Mouse (Mus musculus) stomach, embryonic 16.5 days (tissue): ENCODE measurements around the gene Bend4. TPM values are rescaled to one million over a fixed set of nuclear protein-coding genes. Genes with fewer than 3 reads are reported as not detected.

Source experiments
- ATAC-seq: fragments of 200-750 bp; cut with Nextera tagmentation; 2 replicates; pipeline ENCODE4 v1.8.0; 2017; ENCODE audit warnings: moderate number of reproducible peaks, moderate TSS enrichment; ENCODE audit not compliant: insufficient read depth, low FRiP score
- H3K27ac ChIP-seq: fragments of 300-500 bp; sonication (generic); 2 replicates; pipeline ENCODE4 v1.5.1; 2014; ENCODE audit warnings: low read length
- H3K27me3 ChIP-seq: fragments of 300-500 bp; sonication (generic); 2 replicates; pipeline ENCODE4 v1.6.1; 2014; ENCODE audit warnings: low read length, control low read depth, mixed read lengths; ENCODE audit not compliant: control insufficient read depth, insufficient read depth
- H3K36me3 ChIP-seq: fragments of 300-500 bp; sonication (generic); 2 replicates; pipeline ENCODE4 v1.6.1; 2014; ENCODE audit warnings: low read length; ENCODE audit not compliant: control insufficient read depth, insufficient read depth
- H3K4me1 ChIP-seq: fragments of 300-500 bp; sonication (generic); 2 replicates; pipeline ENCODE4 v1.6.1; 2014; ENCODE audit warnings: low read length, control low read depth, mixed read lengths; ENCODE audit not compliant: control insufficient read depth, insufficient read depth
- H3K4me2 ChIP-seq: fragments of 300-500 bp; sonication (generic); 2 replicates; pipeline ENCODE4 v1.6.1; 2014; ENCODE audit warnings: low read depth, low read length, mixed read lengths
- H3K4me3 ChIP-seq: fragments of 300-500 bp; sonication (generic); replicated peaks from 2 replicates; pipeline ENCODE4 v1.5.1; 2014; ENCODE audit warnings: mild to moderate bottlenecking, low read length
- H3K9ac ChIP-seq: fragments of 300-500 bp; sonication (generic); 2 replicates; pipeline ENCODE4 v1.6.1; 2014; ENCODE audit warnings: low read length
- H3K9me3 ChIP-seq: fragments of 300-500 bp; sonication (generic); replicated peaks from 2 replicates; pipeline ENCODE4 v1.6.1; 2016; ENCODE audit warnings: low read length, control low read depth; ENCODE audit not compliant: control insufficient read depth
- WGBS: fragments of 180-500 bp; shearing (Covaris S2); extraction: QIAGEN DNeasy Blood & Tissue Kit; methylation state at CpG from one replicate; pipeline ENCODE4 v1.1.7; 2014; 5-methylcytosine and 5-hydroxymethylcytosine counted together
- polyA plus RNA-seq: library from polyadenylated mRNA; unstranded; fragments of >200 nt; fragmentation: Nextera tagmentation; extraction: Ambion mirVana; gene quantifications from 2 replicates; pipeline ENCODE4 v1.2.1, GENCODE M21; 2015

The Bend4 gene
- 2.7 and 3.0 TPM in 2 replicates for polyA plus RNA-seq

DNA sequence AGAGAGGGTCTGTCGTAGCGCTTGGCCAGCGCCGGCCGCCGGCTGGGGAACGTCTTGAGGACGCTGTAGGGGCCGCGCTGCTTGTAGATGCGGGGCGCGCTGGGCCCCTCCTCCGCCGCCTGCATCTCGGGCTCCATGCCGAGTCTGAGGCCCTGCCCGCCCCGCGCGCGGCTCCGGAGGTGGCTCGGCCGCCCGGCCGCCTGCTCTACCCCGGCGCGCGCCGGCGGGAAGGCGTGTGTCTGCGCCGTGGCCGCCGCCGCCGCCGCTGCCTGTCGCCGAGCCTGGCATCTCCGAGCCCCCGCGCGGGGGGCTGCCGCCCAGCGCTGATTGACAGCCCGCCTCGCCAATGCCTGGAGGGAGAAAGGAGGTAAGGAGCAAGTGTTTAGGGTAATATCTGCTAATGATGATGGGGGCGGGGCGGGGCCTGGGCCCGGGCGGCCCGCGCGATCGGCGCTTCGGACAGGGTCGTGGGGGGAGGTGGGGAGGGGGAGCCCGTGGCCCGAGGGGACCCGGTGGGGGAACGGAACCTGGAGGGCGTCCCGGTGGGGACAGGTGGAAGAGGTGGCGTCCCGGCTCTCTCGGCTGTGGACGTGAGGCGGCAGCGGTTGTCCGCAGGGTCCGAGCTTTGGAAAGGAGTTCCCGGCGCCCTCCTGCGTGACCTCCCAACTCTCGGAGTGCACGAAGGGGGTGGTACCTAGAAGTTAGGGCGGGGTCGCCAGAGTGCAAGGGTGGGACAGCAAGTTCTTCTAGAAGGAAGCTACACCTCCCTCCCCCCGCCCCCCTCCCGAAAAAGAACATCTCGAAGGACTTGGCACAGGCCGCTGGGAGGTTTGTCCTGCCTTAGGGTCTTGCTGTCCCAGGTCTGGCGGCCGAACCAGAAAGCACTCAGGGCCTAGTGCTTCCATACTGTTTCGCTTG lies at the start of gene Bend4:
Bend4 (minus strand) TSS at position 868 of the 918 bp plus-strand sequence.
- H3K27ac ChIP-seq = no peak within 1 kb of the TSS
- 1% methylated on average over 90 of the region's 90 CpGs for WGBS

DNA sequence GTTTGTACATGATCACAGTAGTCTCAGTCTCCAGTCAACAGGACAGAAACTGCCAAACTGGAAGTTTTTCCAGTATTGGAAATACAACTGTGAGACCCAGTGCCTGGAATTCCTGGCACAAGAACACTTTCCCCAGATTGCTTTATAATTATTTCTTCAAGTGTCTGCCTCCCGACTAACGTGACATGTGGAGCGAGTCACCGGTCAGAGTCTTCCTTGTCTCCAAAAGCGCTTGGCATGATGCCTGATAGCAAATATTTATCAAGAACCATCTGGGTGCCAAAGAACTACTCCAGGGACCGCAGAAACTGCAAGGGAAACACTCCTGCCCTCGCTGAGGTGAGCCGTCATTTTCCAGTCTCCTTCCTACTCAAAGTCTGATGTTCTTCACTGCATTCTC lies 45.6 kb upstream of the Bend4 start:
- no peak overlapping the region for H3K4me2 ChIP-seq
- no peak for ATAC-seq
- WGBS = 22% methylated on average over 8 of the region's 8 CpGs
- H3K27me3 ChIP-seq = no peaks in the 10 kb centered on the region
- no peak overlapping the region for H3K4me3 ChIP-seq
- 0 out of 2 replicates have a peak, but pooled peaks cover 6% of the 10 kb centered on the region for H3K4me1 ChIP-seq
- H3K9me3 ChIP-seq = no peaks in the 10 kb centered on the region
- no peaks in the 10 kb centered on the region for H3K36me3 ChIP-seq
- no peak overlapping the region for H3K9ac ChIP-seq
- H3K27ac ChIP-seq = no peak overlapping the region

More for the DNA sequence above, at the start of gene Bend4:
- H3K4me3 ChIP-seq = peak within 1 kb of the TSS; percentile 70
- H3K9ac ChIP-seq = peak within 1 kb of the TSS; percentile 76
- H3K4me2 ChIP-seq = peak within 1 kb of the TSS; percentile 96
- peaks cover 11% of the 10 kb centered on the region for H3K27me3 ChIP-seq
- H3K9me3 ChIP-seq = no peaks in the 10 kb centered on the region
- H3K36me3 ChIP-seq = no peaks in the 10 kb centered on the region
- peak; percentile 78 for ATAC-seq
- 0 out of 2 replicates have a peak, but pooled peaks cover 3% of the 10 kb centered on the region for H3K4me1 ChIP-seq

DNA sequence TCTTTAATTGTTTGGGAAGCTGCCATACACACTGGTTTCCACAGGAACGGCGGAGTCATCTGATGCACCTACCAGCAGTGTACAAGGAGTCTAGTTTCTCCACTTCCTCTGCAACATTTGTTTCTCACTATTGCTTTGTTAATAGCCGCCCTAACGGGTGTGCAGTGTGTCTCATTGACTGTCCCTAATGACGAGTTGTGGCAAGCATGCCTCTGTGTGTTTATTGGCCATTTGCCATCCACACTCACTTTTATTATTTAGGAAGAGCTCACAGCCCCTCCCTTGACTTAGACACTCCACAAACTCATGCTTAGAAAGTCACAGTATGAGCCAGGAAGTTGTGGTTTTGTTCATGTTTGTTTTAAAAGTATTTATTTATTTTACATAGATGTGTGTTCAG lies 45.0 kb upstream of the Bend4 start:
- 0 out of 2 replicates have a peak overlapping the region, but pooled peaks have one; percentile 2 for H3K4me2 ChIP-seq
- ATAC-seq = no peak
- 0 out of 2 replicates have a peak, but pooled peaks cover 6% of the 10 kb centered on the region for H3K4me1 ChIP-seq
- no peaks in the 10 kb centered on the region for H3K27me3 ChIP-seq
- no peak overlapping the region for H3K4me3 ChIP-seq
- H3K27ac ChIP-seq = no peak overlapping the region
- H3K9ac ChIP-seq = no peak overlapping the region
- no peaks in the 10 kb centered on the region for H3K36me3 ChIP-seq
- WGBS = 55% methylated on average over 5 of the region's 5 CpGs
- H3K9me3 ChIP-seq = no peaks in the 10 kb centered on the region

DNA sequence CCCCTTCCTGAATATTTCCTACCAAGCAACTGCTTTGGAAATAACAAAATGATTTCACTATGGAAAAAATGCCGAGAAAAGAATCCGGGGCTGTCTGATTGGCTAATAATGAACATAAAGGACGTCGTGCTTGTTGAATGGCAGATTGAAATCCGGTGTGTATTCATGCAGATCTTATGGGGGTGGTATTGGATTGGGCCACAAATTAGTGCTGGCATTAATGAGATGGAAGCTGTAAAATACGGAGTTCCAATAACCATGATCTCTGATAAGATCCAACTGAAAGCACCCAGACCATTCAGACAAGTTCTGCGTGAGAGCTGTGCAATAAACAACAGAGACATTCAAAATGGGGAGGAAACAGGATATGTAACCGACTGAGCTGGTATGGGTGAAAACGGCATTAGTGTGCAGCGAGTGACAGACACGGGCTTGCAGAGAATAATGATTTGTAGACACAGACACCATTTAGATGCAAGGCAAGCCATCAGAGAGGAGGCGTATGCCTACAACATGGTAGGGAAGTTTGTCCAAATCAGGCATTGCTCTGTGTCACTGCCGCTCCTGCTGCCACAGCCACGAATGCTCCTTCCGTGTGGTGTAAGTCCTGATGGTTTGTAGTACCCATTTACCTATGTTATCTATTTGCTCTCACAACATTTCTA lies 38.9 kb upstream of the Bend4 start:
- Histone ChIP-seq H3K4me2 (no peak overlapping the region), H3K4me3 (no peak overlapping the region), H3K36me3 (no peaks in the 10 kb centered on the region), H3K4me1 (no peaks in the 10 kb centered on the region), H3K9ac (no peak overlapping the region), H3K27ac (no peak overlapping the region), H3K9me3 (no peaks in the 10 kb centered on the region), H3K27me3 (no peaks in the 10 kb centered on the region)
- ATAC-seq = no peak
- 76% methylated on average over 15 of the region's 15 CpGs for WGBS

DNA sequence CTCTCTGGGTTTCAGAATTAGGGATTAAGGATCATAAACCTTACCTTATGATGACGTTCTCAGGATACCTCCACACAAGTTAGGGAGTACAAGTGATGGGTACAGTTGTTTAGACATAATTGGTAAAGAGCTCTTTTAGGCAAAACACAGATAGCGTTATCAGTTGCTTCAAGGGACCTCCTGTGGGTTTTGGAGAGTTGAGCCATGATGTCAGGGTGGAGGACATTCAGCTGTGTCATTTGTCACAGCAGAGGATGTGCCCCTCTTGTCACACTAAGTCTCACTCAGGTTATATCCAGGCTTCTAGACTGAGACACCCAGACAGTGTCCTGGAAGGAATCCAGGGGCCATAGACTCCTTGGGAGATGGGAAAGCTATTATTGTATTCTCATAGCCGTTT lies 36.8 kb upstream of the Bend4 start:
- H3K4me2 ChIP-seq = no peak overlapping the region
- no peaks in the 10 kb centered on the region for H3K27me3 ChIP-seq
- no peak overlapping the region for H3K27ac ChIP-seq
- no peaks in the 10 kb centered on the region for H3K36me3 ChIP-seq
- no peak overlapping the region for H3K4me3 ChIP-seq
- no peaks in the 10 kb centered on the region for H3K4me1 ChIP-seq
- WGBS = 57% methylated on average over 3 of the region's 3 CpGs
- no peak overlapping the region for H3K9ac ChIP-seq
- no peaks in the 10 kb centered on the region for H3K9me3 ChIP-seq
- no peak for ATAC-seq

DNA sequence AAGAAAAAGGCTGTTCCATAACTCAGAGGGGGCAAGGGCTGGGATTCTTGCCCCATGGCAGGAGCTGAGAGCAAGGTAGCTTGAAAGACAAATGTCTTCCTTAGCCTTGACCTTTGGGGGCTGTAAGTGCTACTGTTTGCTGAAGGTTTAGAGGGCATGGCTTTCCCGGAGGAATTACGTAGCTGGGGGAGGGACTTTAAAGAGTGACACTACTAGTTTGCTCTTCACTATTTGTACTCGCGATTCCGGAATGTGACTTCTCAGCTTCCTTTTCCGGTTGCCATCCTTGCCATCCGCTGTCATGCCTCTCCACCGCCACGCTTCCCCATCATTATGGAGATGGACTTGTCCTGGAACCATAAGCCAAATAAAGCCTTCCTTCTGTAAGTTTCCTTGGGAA lies 35.5 kb upstream of the Bend4 start:
- no peak overlapping the region for H3K27ac ChIP-seq
- H3K4me3 ChIP-seq = no peak overlapping the region
- 80% methylated on average over 9 of the region's 9 CpGs for WGBS

DNA sequence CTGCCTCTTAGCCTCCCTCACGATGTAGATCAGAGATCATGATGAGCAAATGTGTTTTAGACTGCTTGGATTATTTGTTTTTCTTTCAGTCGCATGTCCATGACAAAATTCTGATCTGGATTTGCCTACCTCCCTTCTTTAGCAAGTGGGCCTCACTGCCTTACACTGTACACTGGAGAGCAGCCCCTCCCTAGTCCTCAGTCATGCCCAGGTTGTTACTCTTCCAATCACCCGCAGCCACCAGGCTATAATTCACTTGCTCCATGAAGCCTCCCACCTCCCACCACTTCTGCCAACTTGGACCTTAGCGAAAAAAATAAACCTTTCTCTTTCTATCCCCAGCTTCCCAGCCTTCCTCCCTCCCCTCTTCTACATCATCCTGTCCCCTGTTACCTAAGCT lies 34.2 kb upstream of the Bend4 start:
- Histone ChIP-seq H3K36me3 (no peaks in the 10 kb centered on the region), H3K9me3 (no peaks in the 10 kb centered on the region), H3K4me1 (no peaks in the 10 kb centered on the region), H3K27me3 (no peaks in the 10 kb centered on the region), H3K4me3 (no peak overlapping the region), H3K4me2 (no peak overlapping the region), H3K27ac (no peak overlapping the region), H3K9ac (no peak overlapping the region)
- 65% methylated on average over 4 of the region's 4 CpGs for WGBS
- no peak for ATAC-seq

More for the DNA sequence above, 35.5 kb upstream of the Bend4 start:
- Histone ChIP-seq H3K9ac (no peak overlapping the region), H3K4me1 (no peaks in the 10 kb centered on the region), H3K9me3 (no peaks in the 10 kb centered on the region), H3K27me3 (no peaks in the 10 kb centered on the region), H3K36me3 (no peaks in the 10 kb centered on the region), H3K4me2 (no peak overlapping the region)
- no peak for ATAC-seq

DNA sequence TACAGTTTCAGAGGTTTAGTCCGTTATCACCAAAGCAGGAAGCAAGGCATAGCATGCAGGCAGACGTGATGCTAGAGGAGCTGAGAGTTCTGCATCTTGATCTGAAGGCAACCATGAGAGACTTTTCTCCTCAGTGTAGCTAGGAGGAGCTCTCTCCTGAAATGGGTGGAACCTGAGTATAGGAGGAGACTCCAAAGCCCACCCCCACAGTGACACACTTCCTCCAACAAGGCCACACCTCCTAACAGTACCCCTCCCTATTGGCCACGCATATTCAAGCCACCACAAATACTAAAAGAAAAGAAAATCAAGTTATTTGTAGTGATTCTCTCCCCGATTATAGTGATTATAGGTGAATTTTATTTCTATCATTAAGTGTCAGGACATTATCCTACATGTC lies 28.7 kb upstream of the Bend4 start:
- no peaks in the 10 kb centered on the region for H3K4me1 ChIP-seq
- no peak overlapping the region for H3K9ac ChIP-seq
- no peaks in the 10 kb centered on the region for H3K27me3 ChIP-seq
- no peak overlapping the region for H3K4me2 ChIP-seq
- H3K9me3 ChIP-seq = no peaks in the 10 kb centered on the region
- H3K27ac ChIP-seq = no peak overlapping the region
- ATAC-seq = no peak
- 82% methylated on average over 4 of the region's 4 CpGs for WGBS
- no peak overlapping the region for H3K4me3 ChIP-seq
- no peaks in the 10 kb centered on the region for H3K36me3 ChIP-seq

DNA sequence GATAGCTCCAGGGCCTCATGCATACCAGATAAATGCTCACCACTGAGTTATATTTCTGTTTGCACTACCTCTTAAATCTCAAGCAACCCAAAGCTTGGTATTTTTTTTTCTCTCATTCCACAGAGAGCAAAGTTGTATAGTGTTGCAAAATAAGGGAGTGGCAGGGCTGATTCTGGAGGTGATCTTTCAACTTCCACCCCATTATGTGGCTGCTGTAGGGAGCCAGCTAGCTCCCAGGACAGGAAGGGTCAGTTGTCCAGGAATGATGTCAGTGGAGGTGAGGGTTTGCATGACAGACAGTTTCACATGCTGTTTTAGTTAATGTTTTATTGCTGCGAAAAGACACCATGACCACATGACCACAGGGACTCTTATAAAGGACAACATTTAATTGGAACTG lies 26.2 kb upstream of the Bend4 start:
- no peak overlapping the region for H3K4me3 ChIP-seq
- no peak overlapping the region for H3K4me2 ChIP-seq
- ATAC-seq = no peak
- no peaks in the 10 kb centered on the region for H3K27me3 ChIP-seq
- H3K27ac ChIP-seq = no peak overlapping the region
- no peaks in the 10 kb centered on the region for H3K4me1 ChIP-seq
- H3K9me3 ChIP-seq = no peaks in the 10 kb centered on the region
- no peak overlapping the region for H3K9ac ChIP-seq
- 88% methylated on average over 1 of the region's 1 CpGs for WGBS
- no peaks in the 10 kb centered on the region for H3K36me3 ChIP-seq
